Mouse (Mus musculus): ENCODE measurements around the gene Prdm13. TPM values are rescaled to one million over a fixed set of nuclear protein-coding genes. Genes with fewer than 3 reads are reported as not detected.

Prdm13 gene
- polyA plus RNA-seq, 1 experiment from 2014 or later, result 8.1 TPM

- peak overlapping the region; percentile 37 for H3K4me3 ChIP-seq (ENCODE audit: low read depth, low read length)
- peak overlapping the region; percentile 74 for H3K4me2 ChIP-seq (replicated peaks; ENCODE audit: low read depth, low read length)
- peaks cover 7% of the 10 kb centered on the region for H3K4me1 ChIP-seq (replicated peaks; ENCODE audit: control insufficient read depth, insufficient read depth, low read length)
- DNase-seq (ENCODE audit: low spot score) (peak; percentile 61), ATAC-seq (ENCODE audit: low FRiP score) (peak; percentile 49)
- H3K36me3 ChIP-seq (ENCODE audit: control insufficient read depth, insufficient read depth, low read length), result no peaks in the 10 kb centered on the region
- 2% methylated on average over 42 of the region's 42 CpGs for WGBS
- H3K9ac ChIP-seq (ENCODE audit: low read depth, low read length), result peak overlapping the region; percentile 65
- no peaks in the 10 kb centered on the region for H3K9me3 ChIP-seq (ENCODE audit: control insufficient read depth, low read length)
- peak overlapping the region; percentile 65; the same call in 1 of the 2 replicates for H3K27ac ChIP-seq (ENCODE audit: low read depth, low read length)
- H3K27me3 ChIP-seq (ENCODE audit: control insufficient read depth, insufficient read depth, low read length), result peaks cover 81% of the 10 kb centered on the region
These were observed 5.9 kb downstream of the Prdm13 start for GRCm38 (mm10) chr4:21679624-21680480.

- Histone ChIP-seq H3K4me1 (replicated peaks; ENCODE audit: control insufficient read depth, insufficient read depth, low read length) (peaks cover 9% of the 10 kb centered on the region), H3K4me2 (replicated peaks; ENCODE audit: low read depth, low read length) (peak overlapping the region; percentile 74), H3K27ac (ENCODE audit: low read depth, low read length) (peak overlapping the region; percentile 65; the same call in 1 of the 2 replicates), H3K9ac (ENCODE audit: low read depth, low read length) (peak overlapping the region; percentile 65), H3K27me3 (ENCODE audit: control insufficient read depth, insufficient read depth, low read length) (peaks cover 82% of the 10 kb centered on the region), H3K9me3 (ENCODE audit: control insufficient read depth, low read length) (no peaks in the 10 kb centered on the region), H3K4me3 (ENCODE audit: low read depth, low read length) (peak overlapping the region; percentile 37), H3K36me3 (ENCODE audit: control insufficient read depth, insufficient read depth, low read length) (no peaks in the 10 kb centered on the region)
- peak; percentile 89 for ATAC-seq (ENCODE audit: low FRiP score)
- under 1% methylated on average over 45 of the region's 79 CpGs for WGBS
- DNase-seq (ENCODE audit: low spot score), result peak; percentile 84
These were observed 6.7 kb downstream of the Prdm13 start for GRCm38 (mm10) chr4:21678975-21679623.

GRCm38 (mm10) chr4:21678101-21678974 lies 7.4 kb downstream of the Prdm13 start:
- H3K4me3 ChIP-seq (ENCODE audit: low read depth, low read length), result peak overlapping the region; percentile 37
- H3K4me2 ChIP-seq (replicated peaks; ENCODE audit: low read depth, low read length), result peak overlapping the region; percentile 74
- WGBS, result 1% methylated on average over 82 of the region's 84 CpGs
- peaks cover 10% of the 10 kb centered on the region for H3K4me1 ChIP-seq (replicated peaks; ENCODE audit: control insufficient read depth, insufficient read depth, low read length)
- H3K36me3 ChIP-seq (ENCODE audit: control insufficient read depth, insufficient read depth, low read length), result no peaks in the 10 kb centered on the region
- H3K9ac ChIP-seq (ENCODE audit: low read depth, low read length), result peak overlapping the region; percentile 65
- peak; percentile 10; the same call in 1 of the 2 replicates for ATAC-seq (ENCODE audit: low FRiP score)
- peak; percentile 73 for DNase-seq (ENCODE audit: low spot score)
- no peak overlapping the region for H3K27ac ChIP-seq (ENCODE audit: low read depth, low read length)
- peaks cover 78% of the 10 kb centered on the region for H3K27me3 ChIP-seq (ENCODE audit: control insufficient read depth, insufficient read depth, low read length)
- no peaks in the 10 kb centered on the region for H3K9me3 ChIP-seq (ENCODE audit: control insufficient read depth, low read length)

GRCm38 (mm10) chr4:21674691-21675090 lies 11.1 kb downstream of the Prdm13 start:
- 2% methylated on average over 8 of the region's 8 CpGs for WGBS
- H3K27ac ChIP-seq (ENCODE audit: low read depth, low read length), result no peak overlapping the region
- H3K9ac ChIP-seq (ENCODE audit: low read depth, low read length), result no peak overlapping the region
- ATAC-seq (ENCODE audit: low FRiP score) (no peak), DNase-seq (ENCODE audit: low spot score) (no peak)
- peaks cover 7% of the 10 kb centered on the region for H3K4me1 ChIP-seq (replicated peaks; ENCODE audit: control insufficient read depth, insufficient read depth, low read length)
- H3K4me2 ChIP-seq (replicated peaks; ENCODE audit: low read depth, low read length), result no peak overlapping the region
- H3K9me3 ChIP-seq (ENCODE audit: control insufficient read depth, low read length), result no peaks in the 10 kb centered on the region
- no peak overlapping the region for H3K4me3 ChIP-seq (ENCODE audit: low read depth, low read length)
- H3K36me3 ChIP-seq (ENCODE audit: control insufficient read depth, insufficient read depth, low read length), result no peaks in the 10 kb centered on the region
- H3K27me3 ChIP-seq (ENCODE audit: control insufficient read depth, insufficient read depth, low read length), result peaks cover 58% of the 10 kb centered on the region

GRCm38 (mm10) chr4:21674042-21674441 lies 11.7 kb downstream of the Prdm13 start:
- no peak overlapping the region for H3K27ac ChIP-seq (ENCODE audit: low read depth, low read length)
- DNase-seq (ENCODE audit: low spot score) (peak; percentile 43), ATAC-seq (ENCODE audit: low FRiP score) (0 out of 2 replicates have a peak, but pooled peaks have one; percentile 17)
- H3K9me3 ChIP-seq (ENCODE audit: control insufficient read depth, low read length), result no peaks in the 10 kb centered on the region
- H3K9ac ChIP-seq (ENCODE audit: low read depth, low read length), result no peak overlapping the region
- 0 out of 2 replicates have a peak overlapping the region, but pooled peaks have one; percentile 10 for H3K4me3 ChIP-seq (ENCODE audit: low read depth, low read length)
- WGBS, result 2% methylated on average over 17 of the region's 17 CpGs
- peaks cover 51% of the 10 kb centered on the region for H3K27me3 ChIP-seq (ENCODE audit: control insufficient read depth, insufficient read depth, low read length)
- H3K4me2 ChIP-seq (replicated peaks; ENCODE audit: low read depth, low read length), result no peak overlapping the region
- H3K4me1 ChIP-seq (replicated peaks; ENCODE audit: control insufficient read depth, insufficient read depth, low read length), result peaks cover 7% of the 10 kb centered on the region
- no peaks in the 10 kb centered on the region for H3K36me3 ChIP-seq (ENCODE audit: control insufficient read depth, insufficient read depth, low read length)

- 21% methylated on average over 5 of the region's 5 CpGs for WGBS
- DNase-seq (ENCODE audit: low spot score), result peak; percentile 17
- H3K27me3 ChIP-seq (ENCODE audit: control insufficient read depth, insufficient read depth, low read length), result no peaks in the 10 kb centered on the region
- no peak overlapping the region for H3K4me2 ChIP-seq (replicated peaks; ENCODE audit: low read depth, low read length)
- no peak overlapping the region for H3K27ac ChIP-seq (ENCODE audit: low read depth, low read length)
- ATAC-seq (ENCODE audit: low FRiP score), result no peak
- no peaks in the 10 kb centered on the region for H3K36me3 ChIP-seq (ENCODE audit: control insufficient read depth, insufficient read depth, low read length)
- no peak overlapping the region for H3K4me3 ChIP-seq (ENCODE audit: low read depth, low read length)
- H3K4me1 ChIP-seq (replicated peaks; ENCODE audit: control insufficient read depth, insufficient read depth, low read length), result no peaks in the 10 kb centered on the region
- H3K9ac ChIP-seq (ENCODE audit: low read depth, low read length), result no peak overlapping the region
- no peaks in the 10 kb centered on the region for H3K9me3 ChIP-seq (ENCODE audit: control insufficient read depth, low read length)
These were observed 19.8 kb downstream of the Prdm13 start for GRCm38 (mm10) chr4:21665961-21666360.

- no peak overlapping the region for H3K27ac ChIP-seq (ENCODE audit: low read depth, low read length)
- H3K9ac ChIP-seq (ENCODE audit: low read depth, low read length), result no peak overlapping the region
- no peaks in the 10 kb centered on the region for H3K9me3 ChIP-seq (ENCODE audit: control insufficient read depth, low read length)
- DNase-seq (ENCODE audit: low spot score) (no peak), ATAC-seq (ENCODE audit: low FRiP score) (peak; percentile 68)
- whole genome bisulfite sequencing, result 32% methylated on average over 3 of the region's 3 CpGs
- H3K4me3 ChIP-seq (ENCODE audit: low read depth, low read length), result no peak overlapping the region
- H3K27me3 ChIP-seq (ENCODE audit: control insufficient read depth, insufficient read depth, low read length), result no peaks in the 10 kb centered on the region
- H3K4me2 ChIP-seq (replicated peaks; ENCODE audit: low read depth, low read length), result no peak overlapping the region
- no peaks in the 10 kb centered on the region for H3K36me3 ChIP-seq (ENCODE audit: control insufficient read depth, insufficient read depth, low read length)
- no peaks in the 10 kb centered on the region for H3K4me1 ChIP-seq (replicated peaks; ENCODE audit: control insufficient read depth, insufficient read depth, low read length)
These were observed 27.6 kb downstream of the Prdm13 start for GRCm38 (mm10) chr4:21658184-21658583.

- Histone ChIP-seq H3K4me2 (replicated peaks; ENCODE audit: low read depth, low read length) (no peak overlapping the region), H3K36me3 (ENCODE audit: control insufficient read depth, insufficient read depth, low read length) (no peaks in the 10 kb centered on the region), H3K27me3 (ENCODE audit: control insufficient read depth, insufficient read depth, low read length) (no peaks in the 10 kb centered on the region), H3K9me3 (ENCODE audit: control insufficient read depth, low read length) (no peaks in the 10 kb centered on the region), H3K27ac (ENCODE audit: low read depth, low read length) (no peak overlapping the region), H3K9ac (ENCODE audit: low read depth, low read length) (no peak overlapping the region), H3K4me3 (ENCODE audit: low read depth, low read length) (no peak overlapping the region), H3K4me1 (replicated peaks; ENCODE audit: control insufficient read depth, insufficient read depth, low read length) (no peaks in the 10 kb centered on the region)
- DNase-seq (ENCODE audit: low spot score) (no peak), ATAC-seq (ENCODE audit: low FRiP score) (peak; percentile 42; the same call in 1 of the 2 replicates)
- WGBS, result 93% methylated on average over 2 of the region's 2 CpGs
These were observed 56.5 kb downstream of the Prdm13 start for GRCm38 (mm10) chr4:21629275-21629583.

Measured in hindbrain, embryonic 11.5 days (tissue).